Mouse (Mus musculus): ENCODE data around the gene Irx2. TPM values are rescaled to one million over a fixed set of nuclear protein-coding genes. Genes with fewer than 3 reads are reported as not detected.

Gene Irx2
- 1.7 and 5.2 TPM in 2 replicates for total RNA-seq (2012; rRNA removed)

- peak; percentile 89 for DNase-seq (ENCODE audit: low read depth, low spot score)
- Histone ChIP-seq H3K27ac (ENCODE audit: insufficient read depth, low read depth, low read length, poor library complexity, severe bottlenecking) (no peak within 1 kb of the TSS), H3K9ac (ENCODE audit: insufficient read depth, low read depth, low read length, poor library complexity, severe bottlenecking) (peak within 1 kb of the TSS; percentile 73), H3K4me3 (ENCODE audit: insufficient read depth in 1 of 2, low read depth in 1 of 2, low read length in 2 of 2, poor library complexity in 1 of 2, severe bottlenecking in 1 of 2) (peak within 1 kb of the TSS; percentile 64 to 80), H3K36me3 (ENCODE audit: control insufficient read depth, insufficient read depth, low read length, poor library complexity, severe bottlenecking) (no peaks in the 10 kb centered on the region), H3K9me3 (ENCODE audit: control insufficient read depth, insufficient read depth, low read depth, low read length) (no peaks in the 10 kb centered on the region), H3K4me1 (ENCODE audit: control insufficient read depth in 2 of 2, insufficient read depth in 2 of 2, low read length in 2 of 2, poor library complexity in 1 of 2) (peaks cover 0 to 11% of the 10 kb centered on the region in 2 experiments; a peak in 1 of 4 replicates)
- in situ Hi-C loops (cut with MboI; ENCODE audit: low sequenced_read_pairs in 2 of 2, unreplicated experiment in 2 of 2), result loop anchor here (5.0 kb wide), 3 partner anchors 634 to 671 kb away; partner anchors contain the start of genes Irx1 (in 1 of the 2) and Irx4 (in 1 of the 2)
- no peak for TF ChIP-seq ZNF384 (IDR thresholded peaks at IDR 0.05; ENCODE audit: low read depth, low read length)
- no peak for TF ChIP-seq MAFK (IDR thresholded peaks at IDR 0.05; ENCODE audit: insufficient read depth, low read depth, low read length)
- no peak for TF ChIP-seq CHD2 (IDR thresholded peaks at IDR 0.05; ENCODE audit: low read depth, low read length)
These were observed at the start of gene Irx2 for GRCm38 (mm10) chr13:72628462-72628916. Gene Irx2, plus strand, starts transcription at chr13:72628820.

GRCm38 (mm10) chr13:72581276-72581675 is 47.3 kb upstream of the Irx2 start:
- H3K4me3 ChIP-seq (ENCODE audit: insufficient read depth in 1 of 2, low read depth in 1 of 2, low read length in 2 of 2, poor library complexity in 1 of 2, severe bottlenecking in 1 of 2), result no peak overlapping the region
- H3K4me1 ChIP-seq (ENCODE audit: control insufficient read depth in 2 of 2, insufficient read depth in 2 of 2, low read length in 2 of 2, poor library complexity in 1 of 2), result no peaks in the 10 kb centered on the region
- no peak for DNase-seq (ENCODE audit: low read depth, low spot score)
- H3K27ac ChIP-seq (ENCODE audit: insufficient read depth, low read depth, low read length, poor library complexity, severe bottlenecking), result no peak overlapping the region
- no peaks in the 10 kb centered on the region for H3K36me3 ChIP-seq (ENCODE audit: control insufficient read depth, insufficient read depth, low read length, poor library complexity, severe bottlenecking)
- H3K9ac ChIP-seq (ENCODE audit: insufficient read depth, low read depth, low read length, poor library complexity, severe bottlenecking), result no peak overlapping the region
- TF ChIP-seq CHD2 (IDR thresholded peaks at IDR 0.05; ENCODE audit: low read depth, low read length) (no peak), ZNF384 (IDR thresholded peaks at IDR 0.05; ENCODE audit: low read depth, low read length) (no peak)
- no peaks in the 10 kb centered on the region for H3K9me3 ChIP-seq (ENCODE audit: control insufficient read depth, insufficient read depth, low read depth, low read length)
- in situ Hi-C loops (cut with MboI; ENCODE audit: low sequenced_read_pairs in 2 of 2, unreplicated experiment in 2 of 2), result no loop called here

GRCm38 (mm10) chr13:72592526-72592925 is 36.1 kb upstream of the Irx2 start:
- Histone ChIP-seq H3K9me3 (ENCODE audit: control insufficient read depth, insufficient read depth, low read depth, low read length) (no peaks in the 10 kb centered on the region), H3K36me3 (ENCODE audit: control insufficient read depth, insufficient read depth, low read length, poor library complexity, severe bottlenecking) (no peaks in the 10 kb centered on the region), H3K4me1 (ENCODE audit: control insufficient read depth in 2 of 2, insufficient read depth in 2 of 2, low read length in 2 of 2, poor library complexity in 1 of 2) (no peaks in the 10 kb centered on the region), H3K4me3 (ENCODE audit: insufficient read depth in 1 of 2, low read depth in 1 of 2, low read length in 2 of 2, poor library complexity in 1 of 2, severe bottlenecking in 1 of 2) (no peak overlapping the region), H3K9ac (ENCODE audit: insufficient read depth, low read depth, low read length, poor library complexity, severe bottlenecking) (no peak overlapping the region), H3K27ac (ENCODE audit: insufficient read depth, low read depth, low read length, poor library complexity, severe bottlenecking) (no peak overlapping the region)
- no peak for DNase-seq (ENCODE audit: low read depth, low spot score)
- TF ChIP-seq CHD2 (IDR thresholded peaks at IDR 0.05; ENCODE audit: low read depth, low read length) (no peak), MAFK (IDR thresholded peaks at IDR 0.05; ENCODE audit: insufficient read depth, low read depth, low read length) (no peak), HCFC1 (IDR thresholded peaks at IDR 0.05; ENCODE audit: borderline replicate concordance, insufficient read depth, low read length) (no peak), ZNF384 (IDR thresholded peaks at IDR 0.05; ENCODE audit: low read depth, low read length) (no peak), ZC3H11A (IDR thresholded peaks at IDR 0.05; ENCODE audit: borderline replicate concordance, low read depth, low read length) (no peak)
- in situ Hi-C loops (cut with MboI; ENCODE audit: low sequenced_read_pairs in 2 of 2, unreplicated experiment in 2 of 2), result no loop called here

GRCm38 (mm10) chr13:72593310-72593709 is 35.3 kb upstream of the Irx2 start:
- in situ Hi-C loops (cut with MboI; ENCODE audit: low sequenced_read_pairs in 2 of 2, unreplicated experiment in 2 of 2), result no loop called here
- TF ChIP-seq CHD2 (IDR thresholded peaks at IDR 0.05; ENCODE audit: low read depth, low read length) (no peak), MAFK (IDR thresholded peaks at IDR 0.05; ENCODE audit: insufficient read depth, low read depth, low read length) (no peak), ZNF384 (IDR thresholded peaks at IDR 0.05; ENCODE audit: low read depth, low read length) (no peak), ZC3H11A (IDR thresholded peaks at IDR 0.05; ENCODE audit: borderline replicate concordance, low read depth, low read length) (no peak), HCFC1 (IDR thresholded peaks at IDR 0.05; ENCODE audit: borderline replicate concordance, insufficient read depth, low read length) (no peak)
- DNase-seq (ENCODE audit: low read depth, low spot score), result no peak

GRCm38 (mm10) chr13:72593710-72594111 is 34.9 kb upstream of the Irx2 start:
- Histone ChIP-seq H3K27ac (ENCODE audit: insufficient read depth, low read depth, low read length, poor library complexity, severe bottlenecking) (no peak overlapping the region), H3K4me3 (ENCODE audit: insufficient read depth in 1 of 2, low read depth in 1 of 2, low read length in 2 of 2, poor library complexity in 1 of 2, severe bottlenecking in 1 of 2) (no peak overlapping the region), H3K4me1 (ENCODE audit: control insufficient read depth in 2 of 2, insufficient read depth in 2 of 2, low read length in 2 of 2, poor library complexity in 1 of 2) (no peaks in the 10 kb centered on the region), H3K36me3 (ENCODE audit: control insufficient read depth, insufficient read depth, low read length, poor library complexity, severe bottlenecking) (no peaks in the 10 kb centered on the region), H3K9me3 (ENCODE audit: control insufficient read depth, insufficient read depth, low read depth, low read length) (no peaks in the 10 kb centered on the region), H3K9ac (ENCODE audit: insufficient read depth, low read depth, low read length, poor library complexity, severe bottlenecking) (no peak overlapping the region)
- in situ Hi-C loops (cut with MboI; ENCODE audit: low sequenced_read_pairs in 2 of 2, unreplicated experiment in 2 of 2), result no loop called here
- DNase-seq (ENCODE audit: low read depth, low spot score), result no peak
- TF ChIP-seq ZC3H11A (IDR thresholded peaks at IDR 0.05; ENCODE audit: borderline replicate concordance, low read depth, low read length), result no peak
- TF ChIP-seq HCFC1 (IDR thresholded peaks at IDR 0.05; ENCODE audit: borderline replicate concordance, insufficient read depth, low read length), result no peak
- no peak for TF ChIP-seq CHD2 (IDR thresholded peaks at IDR 0.05; ENCODE audit: low read depth, low read length)
- TF ChIP-seq ZNF384 (IDR thresholded peaks at IDR 0.05; ENCODE audit: low read depth, low read length), result no peak
- no peak for TF ChIP-seq MAFK (IDR thresholded peaks at IDR 0.05; ENCODE audit: insufficient read depth, low read depth, low read length)

More at GRCm38 (mm10) chr13:72593310-72593709, 35.3 kb upstream of the Irx2 start:
- H3K4me3 ChIP-seq (ENCODE audit: insufficient read depth in 1 of 2, low read depth in 1 of 2, low read length in 2 of 2, poor library complexity in 1 of 2, severe bottlenecking in 1 of 2), result no peak overlapping the region
- H3K27ac ChIP-seq (ENCODE audit: insufficient read depth, low read depth, low read length, poor library complexity, severe bottlenecking), result no peak overlapping the region
- no peak overlapping the region for H3K9ac ChIP-seq (ENCODE audit: insufficient read depth, low read depth, low read length, poor library complexity, severe bottlenecking)
- no peaks in the 10 kb centered on the region for H3K4me1 ChIP-seq (ENCODE audit: control insufficient read depth in 2 of 2, insufficient read depth in 2 of 2, low read length in 2 of 2, poor library complexity in 1 of 2)
- H3K9me3 ChIP-seq (ENCODE audit: control insufficient read depth, insufficient read depth, low read depth, low read length), result no peaks in the 10 kb centered on the region
- no peaks in the 10 kb centered on the region for H3K36me3 ChIP-seq (ENCODE audit: control insufficient read depth, insufficient read depth, low read length, poor library complexity, severe bottlenecking)
